Mouse (Mus musculus): Measurements from ENCODE around the gene Foxq1. TPM values are rescaled to one million over a fixed set of nuclear protein-coding genes. Genes with fewer than 3 reads are reported as not detected.

Foxq1 gene
- total RNA-seq (2021): not detected
- long read RNA-seq, experiment 1: 0 reads
- long read RNA-seq, experiment 2: 0 reads

DNA sequence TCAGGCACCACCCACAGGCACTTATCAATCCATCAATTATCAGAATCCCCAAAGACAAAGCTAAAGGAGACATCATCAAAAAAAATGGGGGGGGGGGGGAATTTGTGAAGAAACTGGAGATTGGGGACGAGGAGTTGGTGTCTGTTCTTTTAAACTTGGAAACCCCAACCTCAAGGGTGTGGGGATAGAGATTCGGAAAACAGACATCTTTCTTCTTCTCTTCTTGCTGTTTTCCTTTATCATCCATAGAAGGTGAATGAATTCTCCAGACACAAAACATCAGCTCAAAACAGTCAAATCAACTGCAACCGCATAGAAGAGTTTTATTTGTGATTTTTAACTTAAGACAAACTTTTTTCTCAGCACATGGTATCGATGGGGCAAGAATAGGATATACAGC lies at the start of gene Foxq1:
Gene Foxq1 (plus strand): TSS at position 301 of the 400 bp plus-strand sequence.
- no peak for DNase-seq (ENCODE audit: low spot score in 2 of 2)

DNA sequence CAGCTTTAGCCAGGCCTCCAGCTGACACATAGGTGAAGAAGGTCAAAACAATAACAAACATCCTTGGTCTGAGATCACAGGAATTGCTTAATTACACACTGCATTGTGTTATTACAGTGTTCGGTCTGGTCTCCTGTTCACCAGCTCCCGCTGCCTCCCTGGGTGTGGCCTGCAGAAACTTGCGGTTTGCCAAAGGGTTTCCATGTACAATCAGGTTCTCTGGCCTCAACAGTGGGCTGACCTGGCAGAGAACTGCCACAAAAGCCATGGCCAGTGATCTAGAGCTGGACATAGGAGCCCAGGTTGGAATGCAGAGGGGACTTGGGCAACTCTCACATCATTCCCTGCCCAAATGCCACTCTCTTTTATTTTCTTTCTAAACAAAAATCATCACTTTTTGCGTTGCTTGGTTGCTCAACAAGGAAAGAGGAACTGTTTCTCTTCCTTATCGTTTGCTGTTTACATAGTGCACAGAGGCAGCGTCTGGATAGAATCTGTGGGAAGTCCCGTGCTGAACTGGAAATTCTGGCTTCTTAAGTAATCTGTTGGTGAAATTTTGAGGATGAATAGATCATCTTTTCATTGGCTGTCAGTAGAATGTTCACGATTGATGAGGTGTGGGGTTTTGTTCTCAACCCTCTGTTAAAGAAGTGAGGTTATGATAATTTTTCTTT lies 49.3 kb upstream of the Foxq1 start:
- no peak for DNase-seq (ENCODE audit: low spot score in 2 of 2)

DNA sequence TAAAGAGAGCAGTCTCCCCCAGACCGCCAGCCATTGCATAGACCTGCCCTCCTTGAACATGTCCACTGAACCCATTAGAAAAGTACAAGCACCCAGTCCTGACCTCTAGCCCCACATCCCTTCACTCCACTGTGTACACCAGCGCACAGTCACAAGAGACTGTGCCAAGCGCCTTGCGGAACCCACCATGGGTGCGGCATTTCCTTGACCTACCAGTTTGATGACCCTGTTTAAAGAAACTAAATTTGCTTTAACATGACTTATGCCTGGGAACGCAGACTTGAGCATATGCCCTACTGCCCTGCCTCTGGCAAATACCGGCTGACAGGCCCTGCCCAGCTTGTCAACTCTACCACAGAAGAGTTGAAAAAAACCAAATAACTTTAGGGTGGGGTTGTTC lies 40.7 kb upstream of the Foxq1 start:
- DNase-seq (ENCODE audit: low spot score in 2 of 2): no peak

DNA sequence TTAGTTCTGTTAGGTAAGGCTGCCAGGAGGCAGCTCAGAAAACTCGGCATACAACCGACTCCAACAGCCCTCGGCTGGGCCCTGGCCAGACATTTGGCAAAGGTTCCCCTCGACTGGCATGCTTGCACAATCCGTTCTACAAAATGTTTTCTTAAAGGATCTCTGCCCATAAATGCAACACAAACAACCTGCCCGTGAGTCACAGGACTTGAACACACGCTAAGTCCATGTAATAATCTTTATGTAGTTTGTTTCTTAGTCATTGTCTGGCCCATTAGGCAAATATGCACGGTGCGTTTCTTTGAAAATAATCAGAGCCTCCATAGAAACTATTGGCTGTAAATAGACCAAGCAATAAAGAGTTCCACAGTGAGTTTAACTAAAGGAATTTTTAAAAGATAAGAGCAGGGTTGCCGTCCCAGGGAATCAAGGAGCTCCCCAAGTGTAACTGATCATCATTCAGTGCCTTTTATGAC lies 37.5 kb upstream of the Foxq1 start:
- no peak for DNase-seq (ENCODE audit: low spot score in 2 of 2)

DNA sequence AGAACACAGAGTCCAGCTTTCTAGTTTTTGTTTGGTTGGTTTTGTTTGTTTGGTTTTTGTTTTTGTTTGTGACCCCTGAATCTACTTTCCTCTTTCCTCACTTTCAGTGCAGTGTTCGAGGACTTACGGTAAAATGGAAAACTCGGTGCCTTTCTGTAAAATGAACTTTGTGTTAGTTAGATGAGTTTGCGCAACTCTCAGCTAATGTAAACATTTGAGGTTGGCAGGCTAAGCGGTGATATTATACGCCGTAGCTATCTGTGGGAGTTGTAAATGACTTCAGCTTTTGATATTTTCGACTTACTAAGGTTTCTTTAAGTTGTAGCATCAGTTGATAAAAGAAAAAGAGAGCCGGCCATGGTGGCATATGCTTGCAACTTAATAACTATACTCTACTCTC lies 37.0 kb upstream of the Foxq1 start:
- no peak for DNase-seq (ENCODE audit: low spot score in 2 of 2)

DNA sequence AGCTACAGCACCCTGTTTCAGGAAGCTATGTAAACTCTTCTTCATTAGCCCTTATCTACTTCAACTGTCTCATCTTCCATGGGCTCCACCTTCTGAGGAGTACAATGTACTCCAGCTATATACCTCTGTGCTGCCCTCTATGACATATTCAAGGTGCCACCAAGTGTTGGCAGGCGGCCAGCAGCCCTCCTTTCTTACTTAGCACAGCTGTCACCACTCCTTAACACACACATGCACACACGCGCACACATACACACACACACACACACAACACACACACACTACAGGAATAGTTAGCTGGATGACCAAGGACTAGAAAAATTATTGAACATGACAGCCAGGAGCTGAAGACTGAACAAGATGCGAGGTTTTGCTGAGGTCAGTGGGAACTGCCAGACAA lies 31.0 kb upstream of the Foxq1 start:
- no peak for DNase-seq (ENCODE audit: low spot score in 2 of 2)

DNA sequence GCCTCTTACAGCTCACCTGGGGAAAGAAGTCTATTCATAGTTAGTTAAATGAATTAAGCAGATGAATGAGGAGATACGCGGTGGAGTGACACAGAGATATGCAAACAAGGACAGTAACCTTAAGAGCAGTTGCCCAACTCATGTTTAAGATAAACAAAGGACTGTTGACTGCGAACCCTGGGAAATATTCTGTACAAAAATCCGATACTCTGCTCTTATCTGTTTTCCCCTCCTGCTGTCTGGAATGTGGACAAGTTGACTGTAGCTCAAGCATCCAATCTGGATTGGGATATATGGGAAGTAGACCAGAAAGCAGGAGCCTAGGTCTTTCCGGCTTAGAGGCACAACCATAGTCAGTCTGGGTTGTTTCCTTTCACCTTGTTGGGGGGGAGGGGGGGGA lies 24.7 kb upstream of the Foxq1 start:
- DNase-seq (ENCODE audit: low spot score in 2 of 2): no peak

DNA sequence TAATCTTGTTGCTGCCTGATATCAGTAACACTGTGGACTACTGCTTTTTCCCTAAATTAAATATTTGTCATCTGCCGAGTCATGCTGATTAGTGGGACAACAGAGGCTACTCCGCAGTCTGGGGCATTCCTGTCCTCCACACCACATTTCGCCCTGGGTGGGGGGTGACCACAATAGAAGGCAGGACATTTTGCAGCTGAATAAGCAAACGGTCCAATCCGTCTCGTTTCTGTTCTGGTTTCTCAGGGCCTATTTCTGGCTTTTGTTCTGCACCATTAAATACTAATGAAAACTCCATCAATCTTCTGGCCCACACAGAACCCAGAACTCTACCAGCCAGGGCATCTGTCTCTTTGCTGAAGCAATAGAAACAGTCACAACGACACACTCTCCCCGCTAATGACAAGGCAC lies 24.3 kb upstream of the Foxq1 start:
- DNase-seq (ENCODE audit: low spot score in 2 of 2): no peak

DNA sequence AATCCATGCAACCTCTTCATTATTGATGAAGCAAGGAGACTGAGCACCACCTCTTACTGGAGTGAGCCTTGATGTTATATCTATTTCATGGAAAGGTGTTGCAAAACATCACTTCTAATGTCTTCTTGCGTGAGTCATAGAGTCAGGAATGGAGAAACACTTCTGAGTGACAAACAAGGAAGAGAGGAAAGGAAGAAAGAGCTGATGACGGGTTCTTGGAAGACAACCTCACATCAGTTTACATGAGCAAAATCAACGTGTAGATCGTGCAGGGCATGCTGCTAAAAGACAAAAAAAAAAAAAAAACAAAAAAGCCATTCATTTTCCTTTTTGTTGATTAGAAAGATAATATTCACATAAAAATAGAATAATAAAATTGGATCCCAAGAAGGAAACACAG lies 21.2 kb upstream of the Foxq1 start:
- no peak for DNase-seq (ENCODE audit: low spot score in 2 of 2)

DNA sequence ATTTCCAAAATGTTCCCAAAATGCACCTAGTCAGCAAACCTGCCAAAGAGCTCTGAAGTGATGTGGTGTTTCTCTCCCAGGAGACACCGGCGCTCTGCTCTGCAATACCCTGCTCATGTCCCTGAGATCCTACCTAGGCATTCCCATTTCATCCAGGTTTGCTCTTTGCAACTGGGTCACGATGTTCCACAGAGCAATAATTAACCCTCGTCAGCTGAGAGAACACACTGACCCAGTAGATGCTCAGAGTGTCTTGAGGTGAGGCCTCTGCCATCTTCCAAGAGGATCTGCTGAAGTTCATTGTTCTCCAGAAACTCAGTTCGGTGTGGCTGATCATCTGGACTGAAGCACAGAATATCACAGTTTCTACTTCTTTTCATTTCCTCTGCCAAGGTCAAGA lies 12.9 kb upstream of the Foxq1 start:
- no peak for DNase-seq (ENCODE audit: low spot score in 2 of 2)

DNA sequence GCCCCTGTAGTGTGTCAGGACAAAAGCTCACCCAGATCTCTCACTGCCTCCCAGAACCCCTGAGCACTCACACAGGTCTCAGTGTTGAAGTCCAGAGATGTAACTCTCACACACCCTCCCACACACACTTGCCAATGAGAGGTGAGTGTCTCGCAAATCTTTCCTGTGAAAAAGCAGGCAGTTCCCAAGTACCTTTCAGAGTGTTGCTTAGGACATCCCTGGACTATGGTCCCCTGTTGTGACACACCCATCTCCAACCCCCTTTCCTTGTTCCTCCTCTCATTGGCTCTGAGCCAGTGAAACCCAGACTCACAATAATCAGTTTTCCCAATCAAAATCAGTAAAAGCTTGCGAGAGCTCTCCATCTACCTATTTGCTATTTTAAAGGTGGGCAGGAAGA lies 9.2 kb upstream of the Foxq1 start:
- no peak for DNase-seq (ENCODE audit: low spot score in 2 of 2)

DNA sequence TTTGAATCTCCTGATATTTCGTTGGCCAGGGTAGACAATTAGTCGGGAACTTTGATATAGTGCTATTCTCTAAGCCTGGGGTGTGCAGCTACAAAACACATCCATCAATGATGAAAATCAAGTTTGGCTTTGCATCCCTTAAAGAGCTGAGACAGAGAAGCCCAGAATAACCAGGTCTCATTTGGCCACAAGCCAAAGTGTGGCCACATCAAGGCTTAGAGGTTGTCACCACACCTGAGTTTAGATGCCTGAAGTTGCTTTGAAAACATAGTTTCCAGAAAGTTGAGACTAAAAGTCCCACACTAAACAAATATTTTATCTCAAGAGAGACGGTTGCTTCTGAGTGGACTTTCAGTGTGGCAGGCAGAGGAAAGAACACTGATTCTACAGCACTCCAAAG lies 8.7 kb upstream of the Foxq1 start:
- no peak for DNase-seq (ENCODE audit: low spot score in 2 of 2)

DNA sequence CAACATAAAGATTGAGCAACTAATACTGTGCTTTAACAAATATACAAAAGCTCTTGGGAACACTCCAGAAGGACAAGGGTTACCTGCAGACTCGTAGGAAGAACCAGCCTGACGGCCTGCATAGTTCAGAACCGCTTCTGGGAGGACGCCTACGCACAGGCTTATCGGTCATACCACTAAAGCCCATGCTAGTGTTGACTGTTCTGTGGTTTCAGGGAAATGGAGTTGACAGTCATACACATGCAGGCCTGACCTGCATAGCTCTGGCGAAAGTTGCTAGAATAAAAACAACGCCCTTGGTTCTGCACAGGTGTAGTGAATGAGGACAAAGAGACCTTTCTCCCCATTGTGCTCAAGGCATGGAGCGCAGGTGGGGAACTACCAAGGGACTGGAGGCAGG lies 8.3 kb upstream of the Foxq1 start:
- DNase-seq (ENCODE audit: low spot score in 2 of 2): no peak

DNA sequence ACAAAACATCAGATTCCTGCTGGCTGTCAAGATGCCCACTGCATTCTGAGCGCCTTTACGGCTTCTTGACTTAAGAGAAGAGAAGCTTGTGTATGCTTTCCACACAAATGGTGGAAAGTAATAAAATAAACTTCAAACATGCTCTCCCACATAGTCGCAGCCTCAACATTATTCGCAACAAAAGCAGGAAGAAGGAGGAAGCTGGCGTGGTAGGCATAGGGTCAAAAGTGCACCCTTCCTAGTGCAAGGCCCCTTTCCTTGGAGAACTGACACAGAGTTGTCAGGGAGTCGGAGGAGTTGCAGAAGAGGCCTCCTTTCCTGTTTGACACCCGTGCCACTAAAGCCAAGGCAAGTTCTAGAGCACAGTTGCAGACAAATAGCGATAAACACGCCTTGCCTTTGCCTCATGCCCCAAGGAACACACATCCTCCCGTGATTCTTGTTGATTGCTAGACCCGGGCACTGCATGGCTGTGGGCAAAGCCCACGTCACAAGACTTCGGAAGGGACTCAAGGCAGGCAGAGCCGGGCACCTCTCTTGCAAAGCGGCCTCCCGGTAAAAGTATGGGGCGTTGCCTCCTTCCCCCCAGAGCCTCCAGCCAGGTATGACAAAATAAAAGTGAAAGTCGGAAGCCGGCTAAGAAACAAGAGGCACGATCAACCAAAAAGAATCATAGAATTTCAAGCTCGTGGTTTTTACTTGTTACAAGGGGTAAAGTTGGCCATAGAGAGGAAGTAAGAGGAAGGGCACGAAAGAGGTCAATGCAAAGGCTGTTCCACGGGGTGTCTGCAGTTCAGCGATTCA lies 1.2 kb downstream of the Foxq1 start:
- no peak for DNase-seq (ENCODE audit: low spot score in 2 of 2)

DNA sequence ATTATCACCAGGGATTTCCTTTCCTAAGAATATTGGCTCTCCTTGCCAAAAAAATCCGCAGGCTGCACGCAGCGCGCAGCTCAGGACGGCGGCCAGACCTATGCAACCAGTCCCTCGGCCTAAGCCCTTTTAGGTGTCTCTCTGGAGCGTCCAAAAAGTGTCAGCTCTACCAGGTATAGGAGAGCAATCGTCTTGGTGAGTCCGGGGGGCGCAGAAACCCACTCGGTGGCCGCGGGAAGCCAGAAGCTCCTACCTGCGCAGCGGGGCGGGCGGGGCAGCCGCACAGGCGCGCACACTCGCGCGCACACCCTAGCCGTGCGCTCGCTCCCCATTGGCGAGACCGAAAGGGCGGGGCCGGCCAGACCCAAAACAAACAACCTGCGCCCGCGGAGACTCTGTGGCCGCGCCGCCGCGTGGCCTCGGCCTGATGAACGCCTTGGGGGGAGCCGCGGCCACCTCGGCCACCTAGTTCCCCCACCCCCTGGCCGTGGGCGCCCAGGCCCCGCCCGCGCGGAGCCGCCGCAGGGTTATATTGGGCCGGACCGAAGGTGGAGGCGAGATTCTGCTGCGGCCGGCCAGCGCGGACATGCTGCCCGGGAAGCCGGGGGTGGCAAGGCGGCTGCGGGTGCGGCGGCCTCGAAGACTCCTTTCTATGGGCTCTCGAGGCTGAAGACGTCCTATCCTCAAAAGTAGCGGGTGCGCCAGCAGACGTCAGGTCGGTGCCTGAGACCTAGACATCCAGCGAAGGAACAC lies 2.0 kb downstream of the Foxq1 start:
- peak in 1 of 2 experiments; percentile 15 for DNase-seq (ENCODE audit: low spot score in 2 of 2)

DNA sequence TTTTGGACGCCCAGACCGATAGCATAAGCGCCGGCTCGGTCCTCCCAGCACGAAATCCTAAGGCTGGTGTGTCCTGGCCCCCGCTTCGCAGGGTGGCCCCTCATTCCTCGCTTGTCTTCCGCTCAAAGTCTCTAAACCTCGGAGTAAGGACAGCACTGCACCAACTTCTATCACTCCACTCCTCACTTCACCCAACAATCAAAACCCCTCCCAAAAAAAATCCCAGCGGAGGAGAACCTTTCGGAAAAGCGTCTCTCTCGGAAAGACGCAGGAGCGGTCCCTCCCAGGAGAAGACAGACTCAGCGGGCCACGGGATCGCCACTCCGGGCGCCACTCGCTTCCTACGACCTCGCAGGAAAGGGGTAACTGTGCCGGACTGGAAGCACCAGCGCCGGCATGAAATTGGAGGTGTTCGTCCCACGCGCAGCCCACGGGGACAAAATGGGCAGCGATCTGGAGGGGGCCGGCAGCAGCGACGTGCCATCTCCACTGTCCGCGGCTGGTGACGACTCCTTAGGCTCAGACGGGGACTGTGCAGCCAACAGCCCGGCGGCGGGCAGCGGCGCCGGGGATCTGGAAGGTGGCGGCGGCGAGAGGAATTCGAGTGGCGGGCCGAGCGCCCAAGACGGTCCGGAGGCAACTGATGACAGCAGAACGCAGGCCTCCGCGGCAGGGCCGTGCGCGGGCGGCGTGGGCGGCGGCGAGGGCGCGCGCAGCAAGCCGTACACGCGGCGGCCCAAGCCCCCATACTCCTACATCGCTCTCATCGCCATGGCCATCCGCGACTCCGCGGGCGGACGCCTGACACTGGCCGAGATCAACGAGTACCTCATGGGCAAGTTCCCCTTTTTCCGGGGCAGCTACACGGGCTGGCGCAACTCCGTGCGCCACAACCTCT lies 2.8 kb downstream of the Foxq1 start, which contains the start of gene A530084C06Rik:
Gene A530084C06Rik (minus strand): TSS at position 813 of the 898 bp plus-strand sequence.
- peak in 1 of 2 experiments; percentile 20 for DNase-seq (ENCODE audit: low spot score in 2 of 2)

DNA sequence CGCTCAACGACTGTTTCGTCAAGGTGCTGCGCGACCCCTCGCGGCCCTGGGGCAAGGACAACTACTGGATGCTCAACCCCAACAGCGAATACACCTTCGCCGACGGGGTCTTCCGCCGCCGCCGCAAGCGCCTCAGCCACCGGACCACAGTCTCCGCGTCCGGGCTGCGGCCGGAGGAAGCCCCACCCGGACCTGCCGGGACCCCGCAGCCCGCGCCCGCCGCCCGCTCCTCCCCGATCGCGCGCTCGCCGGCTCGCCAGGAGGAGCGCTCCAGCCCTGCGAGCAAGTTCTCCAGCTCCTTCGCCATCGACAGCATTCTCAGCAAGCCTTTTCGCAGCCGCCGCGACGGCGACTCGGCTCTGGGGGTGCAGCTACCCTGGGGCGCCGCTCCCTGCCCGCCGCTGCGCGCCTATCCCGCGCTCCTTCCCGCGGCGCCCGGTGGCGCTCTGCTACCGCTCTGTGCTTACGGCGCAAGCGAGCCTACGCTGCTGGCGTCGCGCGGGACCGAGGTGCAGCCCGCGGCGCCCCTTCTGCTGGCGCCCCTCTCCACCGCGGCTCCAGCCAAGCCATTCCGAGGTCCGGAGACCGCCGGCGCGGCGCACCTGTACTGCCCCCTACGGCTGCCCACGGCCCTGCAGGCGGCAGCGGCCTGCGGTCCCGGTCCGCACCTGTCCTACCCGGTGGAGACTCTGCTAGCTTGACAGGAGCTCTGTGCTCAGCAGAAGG lies 3.6 kb downstream of the Foxq1 start:
- peak; percentile 26 to 50 for DNase-seq (ENCODE audit: low spot score in 2 of 2)

DNA sequence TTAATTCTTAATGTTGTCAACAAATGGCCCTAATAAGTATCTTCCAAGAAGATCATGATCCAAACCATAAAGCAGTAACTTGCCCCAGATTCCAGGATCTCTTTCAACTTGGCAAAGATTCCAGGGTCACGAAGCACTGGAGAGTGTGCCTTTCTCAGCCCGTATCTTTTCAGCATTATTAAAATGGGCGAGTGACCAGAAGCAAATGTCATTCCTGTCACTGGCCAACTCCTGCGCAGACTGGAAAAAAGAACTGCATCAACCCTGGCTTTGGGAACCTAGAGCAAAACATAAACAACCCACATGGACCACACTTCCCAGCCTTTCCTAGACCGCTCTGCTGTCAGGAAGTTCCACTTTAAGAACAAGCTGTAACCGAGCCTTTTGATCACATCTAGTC lies 8.5 kb downstream of the Foxq1 start:
- no peak for DNase-seq (ENCODE audit: low spot score in 2 of 2)

DNA sequence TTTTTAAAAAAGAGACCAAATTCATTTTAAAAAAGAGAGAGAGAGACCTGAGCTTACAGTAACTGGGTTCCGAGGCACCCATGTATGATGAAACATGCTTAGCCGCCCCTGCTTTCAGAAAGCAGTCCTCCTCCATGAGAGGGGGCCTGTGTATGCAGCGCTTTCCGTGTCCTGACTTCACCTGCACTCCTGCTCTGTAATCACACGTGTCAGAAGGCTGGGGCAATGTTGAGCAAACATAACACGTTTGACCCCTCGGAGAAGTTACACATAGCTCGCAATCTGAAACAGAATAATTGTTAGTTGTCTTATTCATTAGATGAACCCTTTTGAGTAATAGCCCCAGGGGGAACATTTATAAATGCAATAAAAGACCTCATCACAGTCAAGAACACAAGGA lies 11.2 kb downstream of the Foxq1 start:
- DNase-seq (ENCODE audit: low spot score in 2 of 2): no peak

Data from gastrocnemius, postnatal 4 days (tissue).